Mouse (Mus musculus) heart, adult 2 months (tissue): ENCODE results near the gene Cald1.

Experiments used
- CTCF ChIP-seq: fragments of 200-600 bp; IDR thresholded peaks from 2 replicates; pipeline ENCODE4 v1.8.1; 2022; ENCODE audit warnings: antibody characterized with exemption, mild to moderate bottlenecking, moderate library complexity
- EP300 ChIP-seq: fragments of 200-500 bp; IDR thresholded peaks from 2 replicates; pipeline ENCODE4 v1.6.1; 2011; ENCODE audit warnings: low read depth, low read length, control low read depth; ENCODE audit not compliant: insufficient read depth
- POLR2A ChIP-seq: fragments of 200-500 bp; IDR thresholded peaks from 2 replicates; pipeline ENCODE4 v1.6.1; 2011; ENCODE audit warnings: mild to moderate bottlenecking, low read depth, low read length, control low read depth; ENCODE audit not compliant: insufficient read depth

DNA sequence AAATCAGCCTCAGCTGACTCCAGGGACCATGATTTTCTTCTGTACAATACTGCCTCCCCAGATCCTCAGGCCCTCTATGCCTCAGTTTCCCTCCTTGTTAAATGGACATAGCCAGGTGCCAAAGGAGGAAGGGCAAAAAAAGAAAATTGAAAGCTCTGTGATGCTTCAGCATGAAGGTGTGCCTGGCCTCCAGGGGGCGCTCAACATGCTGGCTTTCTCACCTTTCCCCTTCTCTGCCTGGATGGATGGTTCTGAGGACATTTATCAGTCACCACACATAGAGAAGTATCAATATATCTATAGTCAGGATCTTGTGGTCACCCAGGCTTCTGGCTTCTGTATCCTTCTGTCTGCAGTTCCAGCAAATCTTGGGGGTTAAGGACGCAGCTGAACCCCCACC lies 49.3 kb upstream of the Cald1 start:
- TF ChIP-seq POLR2A (no peak), CTCF (peak; percentile 96), EP300 (0 out of 2 replicates have a peak, but pooled peaks have one; percentile 61)
